Mouse (Mus musculus) G1E (cell line): ENCODE results near the gene Ntrk1.

Experiments
- CTCF ChIP-seq: IDR thresholded peaks from 2 replicates; pipeline ENCODE4 v1.5.1; 2012; ENCODE audit warnings: low read depth, low read length, inconsistent platforms, mixed read lengths
- GATA1 ChIP-seq: IDR thresholded peaks from 2 replicates; pipeline ENCODE4 v1.6.1; 2012; ENCODE audit warnings: borderline replicate concordance, low read length, inconsistent platforms, mixed read lengths
- POLR2AphosphoS5 ChIP-seq: IDR thresholded peaks from 2 replicates; pipeline ENCODE4 v1.6.1; 2012; ENCODE audit warnings: low read depth, low read length, inconsistent platforms; ENCODE audit not compliant: insufficient replicate concordance
- TAL1 ChIP-seq: conservative IDR thresholded peaks from 2 replicates; pipeline ENCODE4 v1.6.1; 2012; ENCODE audit warnings: low read depth, low read length, inconsistent platforms, mixed read lengths

DNA sequence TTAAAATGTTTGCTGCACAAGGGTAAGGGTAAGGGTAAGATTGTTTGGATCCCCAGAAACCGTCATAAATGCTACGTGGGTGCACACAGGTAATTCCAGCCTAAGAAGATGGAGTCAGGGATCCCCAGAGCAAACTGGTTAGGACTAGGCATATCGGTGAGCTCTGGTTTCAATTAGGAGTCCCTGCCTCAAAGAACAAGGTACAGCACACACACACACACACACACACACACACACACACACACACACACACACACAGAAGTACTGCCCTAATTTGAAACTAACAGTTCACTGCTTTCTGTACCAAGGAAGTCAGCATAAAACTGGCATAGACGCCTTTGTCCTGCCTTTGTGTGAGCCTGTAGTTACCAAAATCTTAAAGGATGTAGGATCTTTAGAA lies 17.5 kb upstream of the Ntrk1 start:
- TF ChIP-seq CTCF (no peak), GATA1 (no peak), TAL1 (no peak), POLR2AphosphoS5 (no peak)
